Mouse (Mus musculus) intestine, embryonic 15.5 days (tissue): Measurements from ENCODE around the gene Alkbh6. TPM values are rescaled to one million over a fixed set of nuclear protein-coding genes. Genes with fewer than 3 reads are reported as not detected.

ENCODE experiments used
- ATAC-seq: fragments of 200-750 bp; cut with Nextera tagmentation; 2 replicates; pipeline ENCODE4 v1.8.0; 2017; ENCODE audit warnings: moderate TSS enrichment, moderate library complexity
- H3K27ac ChIP-seq: fragments of 300-500 bp; sonication (generic); 2 replicates; pipeline ENCODE4 v1.5.1; 2015; ENCODE audit warnings: mild to moderate bottlenecking, inconsistent platforms
- H3K27me3 ChIP-seq: fragments of 300-500 bp; sonication (generic); replicated peaks from 2 replicates; pipeline ENCODE4 v1.6.1; 2015; ENCODE audit warnings: inconsistent platforms
- H3K36me3 ChIP-seq: fragments of 300-500 bp; sonication (generic); 2 replicates; pipeline ENCODE4 v1.6.1; 2015; ENCODE audit warnings: inconsistent platforms
- H3K4me1 ChIP-seq: fragments of 300-500 bp; sonication (generic); replicated peaks from 2 replicates; pipeline ENCODE4 v1.6.1; 2015; ENCODE audit warnings: inconsistent platforms
- H3K4me2 ChIP-seq: fragments of 300-500 bp; sonication (generic); replicated peaks from 2 replicates; pipeline ENCODE4 v1.6.1; 2015; ENCODE audit warnings: mild to moderate bottlenecking, inconsistent platforms
- H3K4me3 ChIP-seq: fragments of 300-500 bp; sonication (generic); replicated peaks from 2 replicates; pipeline ENCODE4 v1.5.1; 2015; ENCODE audit warnings: inconsistent platforms
- H3K9ac ChIP-seq: fragments of 300-500 bp; sonication (generic); 2 replicates; pipeline ENCODE4 v1.6.1; 2015; ENCODE audit warnings: inconsistent platforms
- H3K9me3 ChIP-seq: fragments of 300-500 bp; sonication (generic); 2 replicates; pipeline ENCODE4 v1.6.1; 2016; ENCODE audit warnings: inconsistent platforms
- WGBS: fragments of 180-500 bp; shearing (Covaris S2); methylation state at CpG from one replicate; pipeline ENCODE4 v1.1.7; 2015; 5-methylcytosine and 5-hydroxymethylcytosine counted together
- polyA plus RNA-seq: library from polyadenylated mRNA; unstranded; fragments of >200 nt; fragmentation: Nextera tagmentation; extraction: Ambion mirVana; gene quantifications from 2 replicates; pipeline ENCODE4 v1.2.1, GENCODE M21; 2015

Gene Alkbh6
- polyA plus RNA-seq: 63.9 and 68.5 TPM in 2 replicates

DNA sequence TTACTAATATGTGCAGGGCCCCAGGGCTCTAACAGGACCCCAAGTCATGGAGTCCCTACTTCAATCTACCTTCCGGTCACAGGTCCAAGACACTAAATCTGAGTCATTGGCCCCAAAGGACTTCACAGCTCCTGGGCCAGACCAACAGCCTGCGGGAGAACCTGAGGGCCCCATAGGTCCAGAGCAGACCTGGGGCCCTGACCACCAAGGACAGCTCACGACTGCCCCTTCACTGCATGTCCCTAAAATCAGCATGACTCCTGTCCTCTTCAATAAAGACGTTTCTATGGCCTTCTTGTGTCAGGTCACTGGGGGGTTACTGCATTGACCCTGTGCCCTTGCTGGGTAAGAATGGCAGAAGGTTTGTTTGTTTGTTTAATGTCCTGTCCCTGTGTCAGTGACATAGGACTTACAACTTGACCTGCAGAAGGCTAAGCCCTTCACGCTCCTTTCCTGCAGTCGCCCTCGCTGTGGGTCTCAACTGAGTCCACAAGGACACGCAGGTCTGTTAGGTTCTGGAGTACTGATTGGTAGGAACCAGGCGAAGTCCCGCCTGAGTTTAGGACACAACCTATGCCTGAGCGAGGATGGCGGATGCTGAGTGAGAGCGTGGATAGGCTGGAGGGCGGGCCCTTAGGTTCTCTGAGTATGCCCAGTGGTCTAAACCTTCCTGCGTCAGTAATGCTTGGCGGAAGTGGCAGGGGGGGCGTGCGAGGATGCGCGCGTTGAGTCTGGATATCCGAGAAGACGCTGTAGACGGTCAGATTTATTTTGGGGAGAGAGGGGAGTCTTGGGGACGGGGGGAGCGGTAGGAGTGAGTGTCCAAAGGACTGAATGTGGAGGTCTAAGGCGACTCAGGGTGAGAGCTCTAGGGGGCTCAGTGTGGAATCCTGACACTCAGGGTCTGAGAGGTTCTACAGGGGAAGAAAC, at the start of gene Alkbh6:
TSS of gene Alkbh6 (plus strand) at position 642 of the 930 bp plus-strand sequence.
- peak; percentile 100 for ATAC-seq
- Histone ChIP-seq H3K4me3 (peak within 1 kb of the TSS; percentile 66), H3K36me3 (no peaks in the 10 kb centered on the region), H3K27ac (peak within 1 kb of the TSS; percentile 54), H3K4me2 (peak within 1 kb of the TSS; percentile 84), H3K27me3 (no peaks in the 10 kb centered on the region), H3K9ac (peak within 1 kb of the TSS; percentile 51), H3K4me1 (peaks cover 12% of the 10 kb centered on the region), H3K9me3 (no peaks in the 10 kb centered on the region)
- 5% methylated on average over 27 of the region's 27 CpGs for WGBS

DNA sequence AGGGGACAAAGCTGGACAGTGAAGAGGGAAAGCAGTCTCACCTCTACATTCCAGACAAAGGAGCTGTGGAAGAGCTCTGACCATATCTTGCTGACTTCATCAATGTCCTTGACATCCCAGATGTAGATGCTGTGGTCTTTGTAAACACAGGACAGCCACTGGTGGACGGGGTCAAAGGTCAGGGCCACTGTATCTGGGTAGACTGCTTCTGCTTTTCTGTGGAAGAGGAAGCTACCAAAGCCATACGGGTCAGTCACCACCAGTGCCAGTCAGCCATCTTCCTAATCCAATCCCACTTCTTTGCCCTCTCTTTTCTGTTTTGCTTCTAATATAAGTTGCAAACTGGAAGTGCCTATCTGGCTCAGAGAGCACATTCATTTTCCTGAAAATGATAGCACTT, 43.5 kb upstream of the Alkbh6 start:
- Histone ChIP-seq H3K4me2 (no peak overlapping the region), H3K27me3 (no peaks in the 10 kb centered on the region)

DNA sequence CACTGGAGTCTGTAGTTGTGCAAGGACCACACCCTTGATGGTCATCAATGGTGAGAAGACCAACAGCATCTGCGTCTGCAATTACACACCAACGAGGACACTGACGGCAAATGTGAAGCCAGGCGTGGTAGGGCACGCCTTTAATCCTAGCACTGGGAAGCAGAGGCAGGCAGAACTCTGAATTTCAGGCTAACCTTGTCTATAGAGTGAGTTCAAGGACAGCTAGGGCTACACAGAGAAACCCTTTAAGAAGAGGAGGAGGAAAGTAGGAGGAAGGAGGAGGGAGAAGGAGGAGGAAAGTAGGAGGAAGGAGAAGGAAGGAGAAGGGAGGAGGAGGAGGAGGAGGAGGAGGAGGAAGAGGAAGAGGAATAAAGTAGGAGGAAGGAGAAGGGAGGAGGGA, 43.0 kb upstream of the Alkbh6 start:
- no peak for ATAC-seq
- 90% methylated on average over 5 of the region's 5 CpGs for WGBS

More for the DNA sequence above, 43.5 kb upstream of the Alkbh6 start:
- Histone ChIP-seq H3K4me3 (no peak overlapping the region), H3K27ac (no peak overlapping the region), H3K9me3 (no peaks in the 10 kb centered on the region), H3K4me1 (no peaks in the 10 kb centered on the region), H3K36me3 (no peaks in the 10 kb centered on the region), H3K9ac (no peak overlapping the region)
- 67% methylated on average over 2 of the region's 2 CpGs for WGBS
- ATAC-seq: no peak

DNA sequence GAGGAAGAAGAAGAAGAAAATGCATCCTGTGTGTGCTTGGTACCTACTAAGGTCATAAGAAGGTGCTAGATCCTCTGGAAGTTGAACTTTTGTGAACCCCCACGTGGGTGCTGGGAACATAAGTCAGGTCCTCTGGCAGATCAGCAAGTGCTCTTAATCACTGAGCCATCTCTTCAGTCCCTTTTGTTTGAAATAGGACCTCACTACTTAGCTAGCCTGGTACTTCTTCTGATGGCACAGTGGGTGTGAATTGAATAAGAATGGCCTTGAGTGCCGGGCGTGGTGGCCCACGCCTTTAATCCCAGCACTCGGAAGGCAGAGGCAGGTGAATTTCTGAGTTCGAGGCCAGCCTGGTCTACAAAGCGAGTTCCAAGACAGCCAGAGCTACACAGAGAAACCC, 42.6 kb upstream of the Alkbh6 start:
- no peak overlapping the region for H3K27ac ChIP-seq
- H3K9ac ChIP-seq: no peak overlapping the region
- H3K27me3 ChIP-seq: no peaks in the 10 kb centered on the region
- WGBS: 91% methylated on average over 7 of the region's 7 CpGs
- no peak for ATAC-seq
- H3K4me3 ChIP-seq: no peak overlapping the region
- no peaks in the 10 kb centered on the region for H3K9me3 ChIP-seq
- no peaks in the 10 kb centered on the region for H3K36me3 ChIP-seq
- no peak overlapping the region for H3K4me2 ChIP-seq
- no peaks in the 10 kb centered on the region for H3K4me1 ChIP-seq

More for the DNA sequence above, 43.0 kb upstream of the Alkbh6 start:
- no peaks in the 10 kb centered on the region for H3K27me3 ChIP-seq
- no peak overlapping the region for H3K9ac ChIP-seq
- no peak overlapping the region for H3K27ac ChIP-seq
- H3K9me3 ChIP-seq: no peaks in the 10 kb centered on the region
- no peaks in the 10 kb centered on the region for H3K4me1 ChIP-seq
- H3K4me3 ChIP-seq: no peak overlapping the region
- H3K4me2 ChIP-seq: no peak overlapping the region
- H3K36me3 ChIP-seq: no peaks in the 10 kb centered on the region

DNA sequence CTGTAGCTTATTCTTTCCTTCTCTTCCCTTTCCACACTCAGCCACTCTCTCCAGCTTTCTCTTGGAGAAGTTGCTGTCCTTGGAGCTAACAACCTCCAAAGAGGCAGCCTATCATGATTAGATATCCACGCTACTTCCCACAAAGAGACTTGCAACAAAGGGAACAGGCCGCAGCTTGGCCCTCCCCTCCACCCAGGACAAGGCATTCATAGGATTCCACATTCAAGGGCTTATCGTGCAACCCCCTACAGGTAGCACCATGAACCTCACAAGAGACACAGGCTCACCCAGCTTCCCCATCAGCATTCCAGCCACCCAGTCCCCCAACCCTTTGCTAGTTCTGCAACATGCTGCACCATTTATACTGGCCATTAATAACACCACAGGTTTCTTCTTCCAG, 41.7 kb upstream of the Alkbh6 start:
- no peaks in the 10 kb centered on the region for H3K4me1 ChIP-seq
- WGBS: 78% methylated on average over 3 of the region's 3 CpGs
- ATAC-seq: no peak

DNA sequence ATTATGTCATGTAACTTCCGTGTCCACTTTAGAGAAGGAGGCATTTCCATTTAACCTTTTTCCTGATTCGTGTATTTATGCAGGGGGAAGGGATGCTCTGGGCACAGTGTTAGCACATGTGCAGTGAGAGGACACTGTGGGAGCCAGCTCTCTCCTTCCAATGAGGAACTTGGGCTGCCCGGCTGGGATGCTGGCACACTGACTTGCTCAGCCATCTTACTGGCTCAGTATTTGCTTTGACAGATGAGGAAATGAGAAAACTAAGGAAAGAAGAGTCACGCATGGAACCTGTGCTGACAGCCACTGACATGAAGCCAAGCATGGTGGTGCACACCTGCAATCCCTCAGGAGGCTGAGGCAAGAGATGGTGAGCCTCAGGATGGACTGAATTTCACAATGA, 38.9 kb upstream of the Alkbh6 start:
- Histone ChIP-seq H3K4me3 (no peak overlapping the region), H3K36me3 (no peaks in the 10 kb centered on the region), H3K9me3 (no peaks in the 10 kb centered on the region), H3K4me1 (no peaks in the 10 kb centered on the region), H3K27ac (no peak overlapping the region), H3K9ac (no peak overlapping the region), H3K27me3 (no peaks in the 10 kb centered on the region), H3K4me2 (no peak overlapping the region)
- WGBS: 91% methylated on average over 4 of the region's 4 CpGs
- ATAC-seq: no peak

More for the DNA sequence above, 41.7 kb upstream of the Alkbh6 start:
- no peaks in the 10 kb centered on the region for H3K27me3 ChIP-seq
- no peak overlapping the region for H3K4me3 ChIP-seq
- no peaks in the 10 kb centered on the region for H3K36me3 ChIP-seq
- no peak overlapping the region for H3K4me2 ChIP-seq
- no peak overlapping the region for H3K9ac ChIP-seq
- no peak overlapping the region for H3K27ac ChIP-seq
- H3K9me3 ChIP-seq: no peaks in the 10 kb centered on the region

DNA sequence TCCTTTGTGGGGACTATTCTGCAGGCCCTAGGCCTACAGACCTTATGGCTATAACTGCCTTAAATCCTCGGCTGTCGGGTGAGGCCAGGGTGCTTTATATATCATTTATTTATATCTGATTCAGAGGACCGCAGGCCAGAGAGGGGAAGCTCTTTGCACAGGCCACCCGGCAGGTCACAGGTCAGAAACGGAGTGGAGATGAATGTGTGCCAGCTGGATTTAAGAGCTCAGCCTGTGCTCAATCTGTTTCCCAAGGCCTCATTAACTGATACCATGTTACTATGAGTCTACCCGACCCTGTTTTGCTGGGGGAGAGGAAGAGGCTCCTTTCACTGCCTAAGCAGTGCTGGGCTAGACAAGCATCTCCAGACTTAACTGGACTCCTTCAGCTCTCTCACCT, 34.1 kb upstream of the Alkbh6 start:
- no peak overlapping the region for H3K27ac ChIP-seq
- no peaks in the 10 kb centered on the region for H3K9me3 ChIP-seq
- H3K4me1 ChIP-seq: peaks cover 1% of the 10 kb centered on the region; the same call in 1 of the 2 replicates
- no peaks in the 10 kb centered on the region for H3K36me3 ChIP-seq
- no peak overlapping the region for H3K4me3 ChIP-seq
- ATAC-seq: no peak
- no peak overlapping the region for H3K4me2 ChIP-seq
- H3K9ac ChIP-seq: no peak overlapping the region
- 53% methylated on average over 6 of the region's 6 CpGs for WGBS
- H3K27me3 ChIP-seq: no peaks in the 10 kb centered on the region

DNA sequence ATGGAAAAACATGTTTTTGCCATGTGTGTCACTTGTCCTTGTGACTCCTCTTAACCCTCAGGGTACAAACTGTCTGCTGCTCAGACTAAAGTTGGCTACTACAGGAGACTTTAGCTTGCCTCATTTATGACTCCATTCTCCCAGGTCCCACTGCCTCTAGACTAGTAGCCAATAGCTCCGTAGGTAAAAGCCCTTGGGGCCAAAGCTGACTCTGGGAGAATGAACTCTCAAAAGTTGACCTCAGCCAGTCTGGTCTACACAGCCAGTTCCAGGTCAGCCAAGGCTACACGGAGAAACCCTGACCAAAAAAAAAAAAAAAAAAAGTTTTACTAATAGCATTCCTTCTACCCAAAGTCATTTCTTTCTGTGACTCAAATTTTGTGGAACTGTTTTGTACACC, 29.6 kb upstream of the Alkbh6 start:
- ATAC-seq: no peak
- Histone ChIP-seq H3K9ac (no peak overlapping the region), H3K4me1 (peaks cover 4% of the 10 kb centered on the region; the same call in 1 of the 2 replicates), H3K4me3 (no peak overlapping the region), H3K36me3 (no peaks in the 10 kb centered on the region), H3K9me3 (no peaks in the 10 kb centered on the region), H3K27ac (no peak overlapping the region), H3K4me2 (peak overlapping the region; percentile 86), H3K27me3 (no peaks in the 10 kb centered on the region)
- WGBS: 40% methylated on average over 2 of the region's 2 CpGs

DNA sequence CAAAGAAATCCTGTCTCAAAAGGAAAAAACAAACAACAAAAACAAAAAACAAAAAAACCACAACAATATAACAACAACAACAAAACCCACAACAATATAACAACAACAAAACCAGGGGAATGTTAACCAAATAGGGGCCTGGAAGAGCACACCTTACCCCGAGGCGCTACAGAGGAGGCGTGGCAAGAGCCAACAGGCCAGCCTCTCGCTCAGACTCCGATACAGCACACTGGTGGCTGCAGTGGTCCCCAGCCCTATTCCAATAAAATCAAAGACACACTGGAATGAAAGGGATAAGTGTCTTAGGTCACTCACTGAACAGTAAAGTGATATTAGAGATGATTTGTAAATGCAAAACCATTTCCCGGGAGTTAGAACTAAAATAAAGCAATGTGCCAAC, 29.0 kb upstream of the Alkbh6 start:
- H3K4me3 ChIP-seq: peak overlapping the region; percentile 82
- no peaks in the 10 kb centered on the region for H3K27me3 ChIP-seq
- H3K27ac ChIP-seq: peak overlapping the region; percentile 98
- ATAC-seq: peak; percentile 35; the same call in 1 of the 2 replicates
- WGBS: 0% methylated on average over 6 of the region's 6 CpGs
- H3K9ac ChIP-seq: peak overlapping the region; percentile 54
- H3K36me3 ChIP-seq: no peaks in the 10 kb centered on the region
- H3K4me2 ChIP-seq: peak overlapping the region; percentile 86
- no peaks in the 10 kb centered on the region for H3K9me3 ChIP-seq
- H3K4me1 ChIP-seq: peaks cover 4% of the 10 kb centered on the region; the same call in 1 of the 2 replicates

DNA sequence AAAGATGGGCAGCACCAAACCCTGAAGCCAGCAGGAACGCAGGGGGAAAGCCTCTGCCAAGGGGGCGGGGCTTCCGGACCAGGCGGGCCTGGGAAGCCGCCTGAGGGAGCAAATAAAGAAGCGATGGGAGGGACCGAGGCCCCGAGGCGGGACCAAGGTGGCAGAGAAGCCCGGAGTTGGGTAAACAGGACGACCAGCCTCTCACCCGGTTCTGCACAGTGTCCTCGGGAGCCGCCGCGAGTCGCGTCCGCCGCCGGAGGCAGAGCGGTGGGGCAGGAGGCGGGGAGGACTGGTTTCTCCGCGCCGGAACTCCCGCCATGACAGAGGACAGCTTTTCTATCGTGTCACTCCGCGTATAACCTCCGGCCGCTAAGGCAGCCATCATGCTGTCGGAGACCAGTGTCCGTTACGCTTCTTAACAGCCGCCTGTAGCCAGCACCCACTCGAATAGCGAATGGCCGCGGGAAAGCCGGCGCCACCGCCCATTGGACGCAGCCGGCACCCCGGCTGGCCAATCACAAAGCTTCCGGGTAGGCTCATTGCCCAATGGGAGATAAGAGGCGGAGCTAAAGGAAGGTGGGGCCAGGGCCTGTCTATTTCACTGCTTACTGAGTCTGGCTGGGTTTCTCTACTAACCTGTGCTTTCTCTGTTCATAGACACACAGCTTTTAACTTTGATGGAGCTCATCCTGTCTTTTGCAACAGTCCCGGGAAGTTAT, 28.4 kb upstream of the Alkbh6 start, which contains the start of the genes Thap8 and Wdr62:
TSS of gene Thap8 (plus strand) at position 144 of the 719 bp plus-strand sequence.
TSS of gene Wdr62 (minus strand) at position 469 of the 719 bp plus-strand sequence.
- peaks cover 4% of the 10 kb centered on the region; the same call in 1 of the 2 replicates for H3K4me1 ChIP-seq
- peak within 1 kb of the TSS; percentile 54 for H3K9ac ChIP-seq
- H3K4me2 ChIP-seq: peak within 1 kb of the TSS; percentile 86
- WGBS: under 1% methylated on average over 49 of the region's 49 CpGs
- H3K27me3 ChIP-seq: no peaks in the 10 kb centered on the region
- peak; percentile 98 for ATAC-seq
- H3K9me3 ChIP-seq: no peaks in the 10 kb centered on the region
- H3K36me3 ChIP-seq: no peaks in the 10 kb centered on the region
- peak within 1 kb of the TSS; percentile 98 for H3K27ac ChIP-seq
- H3K4me3 ChIP-seq: peak within 1 kb of the TSS; percentile 82

DNA sequence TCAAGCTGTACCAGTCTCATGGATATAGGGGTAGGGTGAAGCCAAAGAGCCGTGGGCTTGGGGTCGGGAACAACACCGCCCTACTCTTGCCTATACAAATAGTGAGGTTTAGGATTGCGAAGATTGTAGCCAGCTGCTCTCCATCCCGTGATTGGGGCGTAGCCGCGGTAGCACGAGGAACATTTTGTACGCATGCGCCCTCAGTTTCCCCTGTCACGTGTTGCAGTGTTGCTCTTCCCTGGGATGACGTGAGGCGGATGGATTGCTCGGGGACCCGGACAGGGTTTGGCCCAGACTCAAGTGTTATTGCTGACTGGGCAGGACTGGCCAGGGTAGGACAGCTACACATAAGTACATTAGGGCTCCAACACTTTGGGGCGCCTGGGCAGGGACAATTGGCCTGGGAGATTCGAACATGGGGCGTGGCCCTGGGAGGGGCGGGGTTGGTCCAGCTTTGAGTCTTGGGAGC, 27.8 kb upstream of the Alkbh6 start:
- Histone ChIP-seq H3K4me3 (peak overlapping the region; percentile 82), H3K4me2 (peak overlapping the region; percentile 86), H3K9me3 (no peaks in the 10 kb centered on the region), H3K4me1 (peaks cover 4% of the 10 kb centered on the region; the same call in 1 of the 2 replicates), H3K27me3 (no peaks in the 10 kb centered on the region), H3K27ac (peak overlapping the region; percentile 98), H3K36me3 (no peaks in the 10 kb centered on the region), H3K9ac (peak overlapping the region; percentile 38)
- under 1% methylated on average over 20 of the region's 20 CpGs for WGBS
- ATAC-seq: peak; percentile 83

DNA sequence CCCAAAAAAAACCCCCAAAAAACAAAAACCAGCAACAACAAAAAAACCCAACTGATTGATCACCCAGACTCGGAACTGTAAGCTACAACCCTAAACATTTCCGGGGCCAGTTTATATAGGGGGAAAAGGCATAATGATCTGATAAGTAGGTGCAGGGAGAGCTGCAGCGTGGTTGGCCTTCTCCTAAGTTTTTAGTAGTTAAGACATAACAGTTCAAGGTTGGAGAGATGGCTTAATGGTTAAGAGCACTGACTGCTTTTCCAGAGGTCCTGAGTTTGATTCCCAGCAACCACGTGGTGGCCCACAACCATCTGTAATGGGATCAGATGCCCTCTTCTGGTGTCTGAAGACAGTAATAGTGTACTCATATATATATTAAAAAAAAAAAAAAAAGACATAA, 27.0 kb upstream of the Alkbh6 start:
- peak overlapping the region; percentile 86 for H3K4me2 ChIP-seq
- 70% methylated on average over 4 of the region's 4 CpGs for WGBS
- H3K27ac ChIP-seq: peak overlapping the region; percentile 98; the same call in 1 of the 2 replicates

More for the DNA sequence above, 27.0 kb upstream of the Alkbh6 start:
- Histone ChIP-seq H3K4me3 (no peak overlapping the region), H3K27me3 (no peaks in the 10 kb centered on the region), H3K4me1 (peaks cover 4% of the 10 kb centered on the region; the same call in 1 of the 2 replicates), H3K9ac (no peak overlapping the region), H3K36me3 (no peaks in the 10 kb centered on the region), H3K9me3 (no peaks in the 10 kb centered on the region)
- no peak for ATAC-seq
